Mouse (Mus musculus) cerebellum, adult (tissue): ENCODE measurements at regions not wholly inside any gene's neighbourhood (a gene's known extent, or its start where the extent isn't known, plus 50 kb on each side); places are given as distances from the start of the nearest gene placed in this dataset.

ENCODE experiments used
- ATAC-seq: cut with Nextera tagmentation; 2 replicates; pipeline ENCODE4 v1.9.2; 2017; ENCODE audit warnings: mild to moderate bottlenecking, moderate library complexity, mixed read lengths; ENCODE audit not compliant: insufficient number of reproducible peaks, low FRiP score, low TSS enrichment

- ATAC-seq: no peak
These were observed 1105.2 kb downstream of the Ntrk3 start for GRCm38 (mm10) chr7:77632656-77633055.

- no peak for ATAC-seq
These were observed 1114.3 kb downstream of the Ntrk3 start for GRCm38 (mm10) chr7:77623491-77623890.

- ATAC-seq: no peak
These were observed 1114.9 kb downstream of the Ntrk3 start for GRCm38 (mm10) chr7:77622934-77623333.

- ATAC-seq: no peak
These were observed 1164.9 kb downstream of the Ntrk3 start for GRCm38 (mm10) chr7:77572872-77573271.

- peak; percentile 68 for ATAC-seq
These were observed 1178.7 kb downstream of the Ntrk3 start for GRCm38 (mm10) chr7:77559095-77559494.

GRCm38 (mm10) chr7:77558536-77558935 is 1179.3 kb downstream of the Ntrk3 start:
- ATAC-seq: peak; percentile 76

GRCm38 (mm10) chr7:77536890-77537289 is 1200.9 kb downstream of the Ntrk3 start:
- ATAC-seq: no peak

GRCm38 (mm10) chr7:77527906-77528305 is 1209.9 kb downstream of the Ntrk3 start:
- ATAC-seq: no peak

- no peak for ATAC-seq
These were observed 1228.2 kb downstream of the Ntrk3 start for GRCm38 (mm10) chr7:77509586-77509985.

- ATAC-seq: no peak
These were observed 1230.2 kb downstream of the Ntrk3 start for GRCm38 (mm10) chr7:77507606-77508005.

GRCm38 (mm10) chr7:77502608-77503007 is 1235.2 kb downstream of the Ntrk3 start:
- no peak for ATAC-seq

GRCm38 (mm10) chr7:77495066-77495465 is 1242.7 kb downstream of the Ntrk3 start:
- ATAC-seq: no peak

- no peak for ATAC-seq
These were observed 1247.8 kb downstream of the Agbl1 start for GRCm38 (mm10) chr7:77477519-77477918.

- no peak for ATAC-seq
These were observed 1216.3 kb downstream of the Agbl1 start for GRCm38 (mm10) chr7:77446052-77446367.

GRCm38 (mm10) chr7:77445352-77446051 is 1215.8 kb downstream of the Agbl1 start:
- ATAC-seq: no peak

GRCm38 (mm10) chr7:77441622-77442021 is 1211.9 kb downstream of the Agbl1 start:
- ATAC-seq: no peak

- no peak for ATAC-seq
These were observed 1183.9 kb downstream of the Agbl1 start for GRCm38 (mm10) chr7:77413606-77414005.
